Mouse (Mus musculus) left cerebral cortex, postnatal 36 days (tissue): ENCODE data around the gene Ubr7. TPM values are rescaled to one million over a fixed set of nuclear protein-coding genes. Genes with fewer than 3 reads are reported as not detected.

ENCODE experiments used
- DNase-seq, 2 experiments: peaks; one replicate each; pipeline ENCODE4 v3.0.0; 2021 to 2022; ENCODE audit warnings: low spot score in 2 of 2, mixed read lengths in 1 of 2
- intact Hi-C: fragments of 180-260 bp; cut with DNase I; formaldehyde crosslinking; loops from one replicate; pipeline ENCODE4 v1.15.1; 2025
- total RNA-seq, 2 experiments: library from RNA; stranded (reverse); gene quantifications; 2 replicates each; pipeline ENCODE4 v1.2.3; 2021

Ubr7 gene
- total RNA-seq, 2 experiments from 2014 or later, result 33.7 to 34.0 TPM

DNA sequence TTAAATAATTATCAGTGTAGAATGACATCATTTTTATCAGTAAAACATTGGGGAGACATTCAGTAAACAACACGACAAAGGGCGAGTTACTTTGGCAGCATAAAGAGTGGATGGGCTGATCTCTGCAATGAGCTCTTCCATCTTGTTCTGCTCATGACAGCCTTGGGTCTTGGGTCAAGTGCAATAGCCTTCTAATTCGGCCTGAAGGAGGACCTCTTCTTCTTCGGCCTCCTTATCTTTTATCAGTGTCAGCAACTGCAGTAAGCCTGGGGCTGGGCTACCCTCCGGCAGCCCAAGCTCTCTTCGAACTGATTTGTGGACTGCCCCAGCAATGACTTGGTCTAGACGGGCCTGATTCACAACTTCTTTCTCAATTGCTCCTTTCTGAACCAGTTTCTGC, 15.7 kb upstream of the Ubr7 start:
- DNase-seq, result no peak
- intact Hi-C loops, result no loop called here

DNA sequence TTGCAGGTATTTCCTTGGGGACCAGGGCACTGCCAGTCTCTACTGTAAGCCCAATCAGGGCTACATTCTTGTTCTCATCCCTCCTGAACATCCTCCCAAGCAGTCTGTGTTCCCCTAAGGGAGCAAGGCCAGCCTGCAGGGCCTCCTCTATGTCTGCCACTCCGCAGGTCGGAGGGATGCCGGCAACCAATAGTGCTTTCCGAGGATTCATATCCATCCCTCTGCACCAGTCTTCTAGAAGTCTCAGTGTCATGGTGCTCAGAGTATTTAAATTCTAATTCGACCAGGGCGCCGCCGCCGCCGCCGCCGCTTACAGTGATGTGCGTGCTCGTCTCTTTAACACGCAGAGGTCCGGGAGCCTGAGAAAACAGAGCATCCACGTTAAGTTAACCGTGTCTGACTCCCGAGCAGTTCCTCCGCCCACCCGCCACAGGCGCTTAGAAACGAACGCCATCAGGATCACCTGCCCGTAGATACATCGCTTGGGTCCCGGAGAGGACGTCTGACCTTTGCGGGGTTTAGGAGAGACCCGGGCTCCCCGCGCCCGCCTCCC, 14.7 kb upstream of the Ubr7 start:
- no peak for DNase-seq
- intact Hi-C loops, result no loop called here

DNA sequence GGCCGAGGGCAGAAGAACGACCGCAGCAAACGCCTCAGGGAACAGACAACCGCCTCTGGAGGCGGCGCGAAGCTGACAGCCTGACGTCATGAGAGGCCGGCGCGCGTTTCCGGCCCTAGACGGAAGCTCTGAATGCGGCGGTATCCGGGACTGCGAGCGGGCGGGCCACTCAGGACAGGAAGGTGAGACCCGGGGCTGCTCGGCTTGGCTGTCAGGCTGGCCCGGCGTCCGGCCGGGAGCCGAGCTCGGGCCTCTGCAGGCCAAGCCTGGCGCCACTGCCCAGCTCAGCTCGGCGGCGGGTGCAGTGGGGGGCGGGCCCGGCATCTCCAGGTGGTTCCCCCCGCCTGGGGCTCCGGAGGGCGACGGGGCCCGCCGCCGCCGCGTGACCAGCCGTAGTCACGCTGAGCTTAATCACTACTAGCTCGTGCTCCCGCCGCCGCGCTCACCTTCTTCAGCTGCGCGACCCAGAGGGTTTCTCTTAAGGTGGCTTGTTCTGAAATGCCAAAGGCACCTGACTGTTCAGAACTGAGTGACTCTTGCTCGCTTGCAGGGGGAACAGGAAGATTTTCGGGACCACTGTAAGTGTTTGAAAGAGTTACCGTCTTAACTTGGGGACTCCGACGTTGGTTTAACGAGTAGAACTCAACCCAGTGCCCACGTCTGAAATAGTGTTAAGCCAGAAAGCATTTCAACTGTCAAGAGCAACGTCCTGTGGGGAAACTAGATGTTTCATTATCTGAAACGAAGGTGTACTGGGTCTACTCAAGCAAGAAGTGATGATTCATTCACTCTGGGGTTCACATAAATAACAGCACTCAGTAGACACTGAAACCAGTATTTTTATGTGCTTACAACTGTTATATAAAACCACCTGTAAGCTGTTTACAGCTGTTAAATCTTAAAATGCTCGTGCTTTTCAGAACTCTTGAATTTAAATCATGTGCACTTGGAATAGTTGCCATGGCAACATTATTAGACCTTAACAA, 13.9 kb upstream of the Ubr7 start, which contains the start of the genes Moap1 and Tmem251:
TSS of gene Moap1 (minus strand) at position 73 of the 986 bp plus-strand sequence.
TSS of gene Tmem251 (plus strand) at position 174 of the 986 bp plus-strand sequence.
- intact Hi-C loops, result no loop called here
- DNase-seq, result peak; percentile 92 to 94

DNA sequence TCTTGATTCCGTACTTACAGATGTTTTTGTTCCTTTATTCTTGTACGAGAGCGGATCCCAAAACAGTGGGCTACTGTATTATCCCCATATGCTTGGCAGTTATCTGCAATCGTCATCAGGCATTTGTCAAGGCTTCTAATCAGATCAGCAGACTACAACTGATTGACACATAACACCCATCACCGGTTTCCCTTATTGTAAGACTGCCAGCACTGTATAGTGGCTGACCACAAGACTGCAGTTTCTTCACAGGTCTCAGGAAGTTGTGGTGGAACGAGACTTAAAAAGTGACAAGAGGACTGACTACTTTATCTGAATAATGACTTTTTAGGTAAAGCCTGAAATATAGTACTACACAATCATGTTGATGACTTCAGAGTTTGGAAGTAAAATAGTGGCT, 12.9 kb upstream of the Ubr7 start:
- intact Hi-C loops, result no loop called here
- no peak for DNase-seq

DNA sequence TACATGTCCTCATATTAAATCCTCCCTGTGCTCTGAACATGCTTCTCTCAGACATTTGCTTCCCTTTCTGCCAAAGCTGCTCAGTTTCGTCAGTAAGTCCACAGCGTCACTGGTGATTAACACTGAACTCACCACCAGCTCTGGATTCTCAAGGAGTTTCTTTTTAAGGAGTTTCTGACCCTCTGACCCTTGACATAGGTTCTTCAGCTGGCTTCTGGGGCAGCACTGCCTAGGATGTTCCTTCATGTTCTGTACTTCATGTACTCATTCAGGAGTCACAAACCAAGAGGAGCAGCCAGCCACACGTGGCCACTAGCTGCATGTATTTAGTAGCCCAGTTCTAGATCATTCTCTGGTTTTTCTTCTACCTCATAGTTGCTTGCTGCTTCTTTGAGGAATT, 9.5 kb upstream of the Ubr7 start:
- DNase-seq, result no peak
- intact Hi-C loops, result no loop called here

DNA sequence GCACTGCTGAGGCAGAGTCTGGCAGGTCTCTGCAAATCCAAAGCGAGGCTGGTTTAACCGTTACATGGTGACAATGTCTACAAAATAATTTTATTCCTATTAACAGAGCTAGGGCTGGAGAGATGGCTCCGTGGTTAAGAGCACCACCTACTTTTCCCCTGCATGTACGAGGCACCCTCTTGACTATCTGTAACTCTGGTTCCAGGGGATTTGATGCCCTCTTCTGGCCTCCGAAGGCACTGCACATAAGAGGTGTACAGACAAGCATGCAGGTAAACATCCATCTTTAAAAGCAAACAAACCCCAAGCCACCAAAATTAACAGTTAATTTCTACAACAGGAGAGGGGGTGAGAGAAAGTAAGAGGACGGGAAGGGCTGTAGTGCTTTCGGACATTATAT, 1.5 kb upstream of the Ubr7 start:
- intact Hi-C loops, result no loop called here
- no peak for DNase-seq

DNA sequence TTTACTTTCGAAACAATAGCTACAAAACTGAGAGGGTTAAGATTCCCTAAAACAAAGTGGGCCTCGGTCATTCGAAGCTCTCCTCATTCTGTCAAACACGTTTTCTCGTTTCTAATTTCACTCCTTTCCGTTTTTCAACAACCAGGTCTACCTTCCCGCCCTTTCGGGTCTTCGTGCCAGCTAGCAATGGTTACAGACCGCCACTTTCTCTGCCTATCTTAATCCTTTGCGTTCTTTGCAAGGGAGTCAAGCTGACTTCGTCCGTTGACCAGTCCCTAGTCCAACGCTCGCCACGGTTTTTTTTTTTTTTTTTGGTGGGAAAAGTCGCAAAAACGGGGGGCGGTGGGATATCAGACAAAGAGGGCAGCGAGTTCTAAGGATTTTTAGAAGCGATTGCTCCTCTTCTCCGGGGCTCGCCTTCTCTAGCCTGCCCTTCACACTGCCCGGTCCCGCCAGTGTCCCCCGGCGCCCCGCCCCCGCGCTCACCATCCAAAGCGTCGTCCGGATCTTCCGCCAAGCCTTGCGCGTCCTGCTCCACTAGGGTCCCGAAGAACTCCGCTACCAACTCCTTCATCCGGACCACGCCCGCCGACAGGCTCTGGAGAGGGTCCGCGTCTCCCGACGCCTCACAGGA, 595 bp upstream of the Ubr7 start:
- intact Hi-C loops, result no loop called here

DNA sequence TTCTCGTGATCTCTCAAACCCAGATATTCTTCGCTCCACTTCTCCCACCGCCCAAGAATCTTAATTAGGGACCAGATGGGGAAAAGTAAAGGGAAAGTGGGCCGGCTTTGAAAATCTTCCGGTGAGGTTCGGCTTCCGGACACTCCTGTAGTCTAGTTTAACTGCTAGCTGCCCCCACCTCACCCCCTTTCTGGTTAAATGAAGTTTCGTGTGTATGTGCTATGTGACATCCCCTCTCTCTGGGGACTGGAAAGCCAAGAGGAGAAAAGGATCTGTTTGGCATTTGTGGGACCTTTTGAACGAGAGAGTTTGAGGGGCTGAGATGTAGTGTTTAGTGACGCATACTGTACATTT, 613 bp downstream of the Ubr7 start, which contains the start of gene Gm20604:
TSS of gene Gm20604 (minus strand) at position 270 of the 354 bp plus-strand sequence.
- intact Hi-C loops, result no loop called here

More for the DNA sequence above, 595 bp upstream of the Ubr7 start:
- DNase-seq, result no peak

DNA sequence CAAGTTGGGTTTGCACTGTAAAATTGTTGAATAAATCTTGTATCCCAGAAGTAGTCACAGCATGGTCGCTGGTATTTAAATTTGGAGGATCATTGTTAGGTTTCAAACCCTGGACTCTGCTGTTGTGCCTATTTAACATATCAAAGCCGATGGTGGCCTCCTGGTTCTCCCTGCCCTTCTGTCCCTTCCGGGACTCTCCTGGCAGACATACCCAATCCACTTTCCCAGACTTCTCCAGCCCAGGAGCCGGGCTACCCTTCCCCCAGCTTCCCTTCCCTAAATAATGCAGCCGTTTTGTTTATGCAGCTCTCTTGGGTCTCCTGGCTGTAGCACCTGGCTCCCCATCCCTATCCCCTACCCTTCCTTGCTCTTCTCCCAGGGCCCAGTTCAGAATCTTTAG, 1.2 kb downstream of the Ubr7 start:
- no peak for DNase-seq
- intact Hi-C loops, result no loop called here

More for the DNA sequence above, 613 bp downstream of the Ubr7 start, which contains the start of gene Gm20604:
- DNase-seq, result no peak

DNA sequence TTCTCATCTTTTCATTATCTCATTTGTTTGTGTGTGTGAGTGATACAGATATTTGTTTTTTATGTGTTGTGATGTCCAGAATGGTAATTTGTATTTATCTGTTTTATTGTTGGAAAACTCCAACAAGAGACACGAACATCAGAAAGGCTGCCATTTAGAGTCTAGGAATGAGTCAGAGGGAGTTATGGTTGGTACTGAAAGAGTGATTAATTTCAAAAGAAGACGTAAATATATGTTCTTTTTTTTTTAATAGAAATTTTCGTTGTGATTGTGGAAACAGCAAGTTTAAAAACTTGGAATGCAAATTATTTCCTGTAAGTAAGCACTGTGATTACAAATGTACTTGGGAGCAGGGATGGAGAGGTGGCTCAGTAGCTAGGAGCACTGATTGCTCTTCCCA, 3.9 kb downstream of the Ubr7 start:
- intact Hi-C loops, result no loop called here
- DNase-seq, result no peak

DNA sequence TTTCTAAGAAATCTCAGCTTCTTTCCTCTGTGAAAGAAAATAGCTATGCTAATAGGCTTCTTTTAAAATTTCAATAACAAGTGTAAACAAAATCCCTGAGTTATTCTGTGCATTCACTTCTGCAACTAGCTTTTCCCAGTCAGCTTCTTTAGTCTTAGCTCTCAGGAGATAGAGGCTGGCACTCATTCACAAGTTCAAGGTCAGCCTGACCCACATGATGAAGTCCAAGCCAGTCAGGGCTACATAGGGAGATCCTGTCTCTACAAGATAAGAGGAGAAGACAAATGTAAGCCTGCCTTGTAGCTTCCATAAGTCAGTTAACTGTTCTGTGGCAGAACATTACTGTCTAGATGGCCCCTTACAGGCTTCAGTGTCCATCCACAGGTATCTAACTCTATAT, 5.9 kb downstream of the Ubr7 start:
- intact Hi-C loops, result no loop called here
- DNase-seq, result no peak

DNA sequence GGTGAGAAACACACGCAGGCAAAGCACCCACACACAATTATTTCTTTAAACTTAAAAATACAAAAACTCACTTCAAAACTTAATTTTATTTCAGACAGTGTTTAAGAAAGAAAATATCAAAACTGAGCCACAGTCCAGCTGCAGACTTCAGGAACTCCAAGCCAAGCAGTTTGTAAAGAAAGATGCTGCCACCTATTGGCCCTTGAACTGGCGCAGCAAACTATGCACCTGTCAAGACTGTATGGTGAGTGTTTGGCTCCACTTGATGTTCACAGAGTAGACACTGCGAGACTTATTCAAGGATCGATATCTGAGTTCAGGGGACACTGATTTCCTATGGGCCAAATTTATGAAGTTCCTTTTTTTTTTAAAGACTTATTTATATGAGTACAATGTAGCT, 11.2 kb downstream of the Ubr7 start:
- DNase-seq, result no peak
- intact Hi-C loops, result no loop called here

DNA sequence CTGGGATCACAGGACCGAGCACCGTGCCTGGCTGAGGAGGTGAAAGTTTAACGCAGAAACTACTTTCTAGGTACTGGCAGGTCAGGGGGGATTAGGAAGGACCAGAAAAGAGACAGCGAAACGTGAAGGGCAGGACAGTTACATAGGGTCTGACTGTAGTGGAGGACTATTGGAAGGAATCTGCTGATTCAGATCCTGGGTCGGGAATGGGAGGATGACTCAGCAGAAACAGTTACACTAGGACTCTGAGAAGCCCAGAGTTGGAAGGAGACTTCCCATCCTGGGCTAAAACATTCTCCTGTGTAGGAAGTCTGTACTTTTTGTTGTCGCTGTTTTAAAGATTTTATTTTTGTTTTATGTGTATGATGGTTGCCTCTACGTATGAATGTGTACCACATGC, 13.8 kb downstream of the Ubr7 start:
- no peak for DNase-seq
- intact Hi-C loops, result no loop called here

DNA sequence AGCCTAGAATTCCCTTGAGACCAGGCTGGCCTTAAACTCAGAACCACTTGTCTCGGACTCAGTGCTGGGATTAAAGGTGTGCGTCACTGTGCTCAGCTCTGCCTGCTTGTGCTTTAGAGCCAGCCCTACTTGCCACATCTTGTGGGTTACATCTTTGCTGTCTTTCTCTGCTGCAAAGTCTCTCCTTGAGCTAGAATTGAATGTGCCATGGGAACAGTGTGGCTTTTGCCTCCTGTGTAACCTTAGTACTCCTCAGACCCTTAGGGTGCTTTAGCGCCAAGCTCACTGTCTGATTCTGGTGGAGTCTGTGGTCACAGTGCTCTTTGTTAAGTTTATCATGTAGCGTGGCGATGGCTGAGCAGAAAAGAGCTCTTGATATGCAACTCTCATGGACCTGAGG, 14.9 kb downstream of the Ubr7 start:
- intact Hi-C loops, result no loop called here
- no peak for DNase-seq

DNA sequence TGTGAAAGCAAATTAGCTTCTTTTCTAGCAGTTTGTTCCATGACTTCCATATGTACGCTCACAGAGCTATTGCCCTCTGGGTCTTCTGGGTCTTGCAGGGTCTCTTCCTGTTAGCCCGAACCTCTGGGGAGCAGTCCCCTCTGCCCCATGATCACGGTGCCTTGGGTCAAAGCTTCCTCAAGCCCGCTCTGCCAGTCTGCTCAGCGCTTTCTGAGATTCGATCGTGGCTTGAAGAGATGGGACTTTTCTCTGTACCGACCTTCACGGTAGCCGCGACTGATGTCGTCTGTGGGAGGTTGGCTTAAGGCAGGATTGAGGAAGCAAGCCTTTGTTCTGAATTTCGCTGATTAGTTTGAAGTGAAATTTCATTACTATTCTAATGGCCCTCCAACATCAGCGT, 18.3 kb downstream of the Ubr7 start:
- intact Hi-C loops, result no loop called here
- DNase-seq, result no peak

DNA sequence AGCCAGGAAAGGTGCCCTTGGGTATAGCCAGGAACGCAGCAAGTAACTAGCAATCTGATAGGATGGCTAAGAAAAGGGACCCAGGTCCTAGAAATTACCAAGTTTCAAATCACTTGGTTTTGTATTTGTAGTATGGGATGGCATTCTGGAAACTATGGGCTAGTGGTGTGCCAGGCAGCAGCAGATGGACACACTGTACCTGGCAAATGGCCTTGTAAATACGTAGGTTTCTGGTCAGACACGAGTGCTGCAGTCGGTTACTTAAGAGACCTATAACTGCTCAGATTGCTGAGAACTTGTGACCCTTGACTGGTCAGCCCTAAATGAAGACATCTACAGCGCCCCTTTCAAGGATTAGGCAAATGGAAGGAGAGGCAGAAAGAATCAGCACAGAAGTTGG, 20.4 kb downstream of the Ubr7 start:
- no peak for DNase-seq
- intact Hi-C loops, result no loop called here

DNA sequence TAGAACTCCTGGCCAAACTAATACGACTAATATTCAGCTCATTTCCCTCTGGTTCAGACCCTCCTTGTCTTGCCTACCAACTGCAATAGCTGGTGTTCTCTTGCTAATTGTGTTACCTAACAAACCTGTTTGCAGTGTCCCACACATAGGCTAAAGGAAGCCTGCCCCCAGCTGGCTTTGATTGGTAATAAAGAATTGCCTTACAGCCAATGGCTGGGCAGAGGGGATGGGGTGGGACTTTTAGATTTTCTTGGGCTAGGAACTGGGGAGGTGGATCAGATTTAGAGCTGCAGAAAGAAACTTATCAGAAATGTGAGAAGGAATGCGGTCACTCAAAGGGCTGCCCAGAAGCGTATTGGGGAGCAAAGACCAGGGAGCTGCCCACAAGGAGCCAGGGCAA, 21.7 kb downstream of the Ubr7 start:
- intact Hi-C loops, result no loop called here

DNA sequence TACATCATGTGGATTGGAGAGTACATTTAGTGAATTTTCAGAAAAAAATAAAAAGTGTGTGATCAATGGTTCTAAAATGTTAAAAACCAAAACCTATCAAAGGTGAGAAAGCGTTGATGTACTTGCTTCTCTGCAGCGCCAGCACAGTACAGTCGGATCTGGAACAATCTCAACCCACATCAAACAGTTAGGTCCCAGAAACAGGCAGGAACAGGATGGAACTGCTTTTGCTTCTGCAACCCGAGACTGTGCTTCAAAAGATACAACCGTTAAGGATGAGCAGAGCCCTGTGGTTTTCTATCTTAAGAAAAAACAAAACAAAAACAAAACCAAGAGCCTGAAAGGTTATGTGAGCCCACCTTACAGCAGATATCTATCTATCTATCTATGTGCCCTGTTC, 25.1 kb downstream of the Ubr7 start:
- no peak for DNase-seq
- intact Hi-C loops, result loop anchor here (10.0 kb wide), 1 partner anchor 282 kb away; no protein-coding TSS in a partner anchor

More for the DNA sequence above, 21.7 kb downstream of the Ubr7 start:
- no peak for DNase-seq

DNA sequence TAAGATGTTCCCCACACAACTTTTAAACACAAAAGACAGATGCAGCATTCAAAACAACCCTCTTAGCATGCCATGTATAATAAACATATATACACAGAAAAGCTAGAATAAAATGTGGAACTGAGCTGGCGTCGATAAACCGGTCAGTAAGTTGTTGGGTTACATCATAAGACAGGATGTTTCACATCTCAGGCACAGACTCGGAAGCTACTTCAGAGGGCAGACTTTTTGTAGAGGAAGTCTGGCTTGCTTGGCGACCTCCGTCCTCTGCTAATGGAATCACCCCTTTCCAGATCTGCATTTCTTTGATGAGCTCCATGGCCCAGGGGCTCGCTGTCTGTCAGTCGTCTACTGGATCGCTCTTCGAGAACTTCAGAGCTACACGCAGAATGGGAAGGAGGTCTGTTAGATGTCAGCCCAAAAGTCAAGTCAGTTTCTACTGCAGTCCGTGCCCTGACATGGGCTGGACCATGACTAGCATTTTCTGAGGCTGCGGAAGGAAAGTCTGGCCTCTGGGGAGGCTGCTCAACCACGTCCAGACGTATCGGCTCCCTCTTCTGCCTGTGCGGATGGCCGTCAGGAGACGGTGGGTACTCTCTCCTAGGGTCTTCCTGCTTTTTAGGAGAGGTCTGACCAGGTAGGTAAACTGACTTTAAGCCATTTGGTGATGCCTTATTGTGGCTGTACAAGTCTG, 27.3 kb downstream of the Ubr7 start:
- DNase-seq, result no peak
- intact Hi-C loops, result loop anchor here (10.0 kb wide), 1 partner anchor 280 kb away; no protein-coding TSS in a partner anchor

DNA sequence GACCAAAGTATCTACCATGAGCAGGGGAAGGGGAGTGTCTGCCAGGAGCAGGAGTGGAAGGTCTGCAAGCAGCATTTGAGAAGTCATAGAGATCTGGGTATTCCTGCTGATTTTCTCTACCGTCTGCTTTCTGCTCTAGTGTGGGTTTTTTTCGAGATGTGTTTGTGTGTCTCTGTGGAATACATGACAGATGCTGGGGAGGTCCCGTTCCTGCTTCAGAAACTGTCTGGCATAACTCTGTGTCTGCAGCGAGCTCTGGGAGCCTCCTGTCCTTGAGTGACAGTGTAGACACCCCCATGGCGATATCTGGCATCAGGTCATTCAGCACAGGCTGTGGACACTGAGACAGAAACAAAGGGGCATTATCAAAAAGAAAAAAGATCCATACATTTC, 27.8 kb downstream of the Ubr7 start:
- intact Hi-C loops, result loop anchor here (10.0 kb wide), 1 partner anchor 279 kb away; no protein-coding TSS in a partner anchor
- DNase-seq, result no peak
